Mouse (Mus musculus) megakaryocyte, adult 5-6 weeks (primary cell): Measurements from ENCODE around the gene Nfyb. TPM values are rescaled to one million over a fixed set of nuclear protein-coding genes. Genes with fewer than 3 reads are reported as not detected.

Experiments used
- ATAC-seq: 2 replicates; pipeline ENCODE4 v1.8.0; 2016; ENCODE audit warnings: mild to moderate bottlenecking, inconsistent platforms; ENCODE audit not compliant: poor library complexity, severe bottlenecking
- total RNA-seq, 2 experiments: library from RNA; stranded (forward) in 1 of 2; stranded (reverse) in 1 of 2; fragments of 153-499, 151-499 nt in 1 of 2; fragments of 221-1000, 200-1000 nt in 1 of 2; gene quantifications; 2 replicates each; pipeline versions ENCODE4 v1.2.3 to v1.2.4; 2015 to 2017

Nfyb gene
- total RNA-seq, 2 experiments from 2014 or later, result 48.3 to 71.7 TPM

DNA sequence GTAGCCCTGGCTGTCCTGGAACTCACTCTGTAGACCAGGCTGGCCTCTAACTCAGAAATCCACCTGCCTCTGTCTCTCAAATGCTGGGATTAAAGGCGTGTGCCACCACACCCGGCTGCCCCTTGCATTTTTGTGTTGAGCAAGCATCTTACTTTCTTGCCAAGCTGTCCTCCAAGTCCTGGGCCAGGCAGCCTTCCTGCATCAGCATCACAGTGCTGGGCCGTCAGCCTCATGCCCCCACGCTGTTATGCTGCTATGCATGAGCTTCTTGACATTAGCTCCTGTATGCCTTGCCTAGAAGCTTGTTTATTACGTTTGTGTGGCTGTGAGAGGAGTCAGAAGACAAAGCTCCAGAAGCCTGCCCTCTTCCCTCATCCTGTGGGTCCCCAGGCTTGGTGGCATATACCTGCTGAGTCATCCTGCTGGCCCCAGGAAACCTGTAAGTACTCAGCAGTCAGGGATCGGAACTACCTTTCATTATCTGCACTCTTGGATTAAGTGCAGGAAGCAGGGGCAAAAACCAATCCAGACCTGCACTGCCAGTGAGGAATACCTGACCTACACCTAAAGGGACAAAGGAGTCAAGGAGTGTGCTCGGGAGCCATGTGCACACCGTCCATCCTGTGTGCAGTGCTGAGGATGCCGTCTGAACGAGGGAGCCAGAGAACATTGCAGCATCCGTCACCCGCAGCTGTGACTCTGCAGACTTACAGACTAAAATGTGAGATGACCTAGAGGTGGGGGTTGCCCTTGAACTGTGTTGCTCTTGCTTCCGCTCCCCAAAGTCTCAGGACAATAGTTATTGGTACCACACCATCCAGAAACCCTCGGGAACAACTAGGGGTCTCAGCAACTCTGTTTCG lies 16.7 kb downstream of the Nfyb start:
- no peak for ATAC-seq

DNA sequence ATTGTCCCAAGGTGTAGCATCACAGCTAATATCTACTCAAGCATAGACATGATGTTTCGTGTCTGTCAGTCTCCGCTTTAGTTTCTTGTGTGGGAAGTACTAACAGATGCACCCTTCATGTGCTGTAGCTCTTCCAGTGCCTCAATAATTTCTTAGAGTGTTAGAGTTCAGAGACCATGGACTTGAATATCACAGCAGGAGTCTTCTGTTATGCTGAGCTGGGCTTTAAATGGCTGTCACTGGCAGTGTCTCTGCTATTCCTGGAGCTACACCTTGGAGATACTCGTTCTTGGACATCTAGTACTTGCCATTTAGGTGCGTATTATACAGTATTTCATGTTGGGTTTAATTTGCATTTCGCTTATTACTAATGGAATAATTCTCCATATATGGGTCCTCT lies 18.6 kb downstream of the Nfyb start:
- ATAC-seq, result no peak

DNA sequence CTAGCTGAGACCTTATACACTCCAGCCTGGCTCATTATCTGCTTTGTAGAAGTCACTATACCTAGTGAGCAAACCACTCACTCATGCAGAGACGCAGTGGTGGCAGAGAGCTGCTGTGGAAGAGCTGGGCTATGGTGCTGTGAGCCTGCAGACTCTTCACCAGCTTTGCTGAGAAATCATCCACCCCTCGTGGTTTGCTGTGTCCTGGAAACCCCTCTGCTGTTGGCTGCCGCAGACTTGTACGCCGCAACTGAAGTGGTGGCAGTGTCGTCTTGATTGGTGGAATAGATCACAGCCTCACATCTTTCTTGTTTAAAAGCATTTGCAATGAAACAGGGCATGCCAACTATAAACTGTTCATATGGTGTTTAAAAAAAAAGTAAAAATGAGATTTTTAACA lies 19.6 kb downstream of the Nfyb start:
- ATAC-seq, result no peak

DNA sequence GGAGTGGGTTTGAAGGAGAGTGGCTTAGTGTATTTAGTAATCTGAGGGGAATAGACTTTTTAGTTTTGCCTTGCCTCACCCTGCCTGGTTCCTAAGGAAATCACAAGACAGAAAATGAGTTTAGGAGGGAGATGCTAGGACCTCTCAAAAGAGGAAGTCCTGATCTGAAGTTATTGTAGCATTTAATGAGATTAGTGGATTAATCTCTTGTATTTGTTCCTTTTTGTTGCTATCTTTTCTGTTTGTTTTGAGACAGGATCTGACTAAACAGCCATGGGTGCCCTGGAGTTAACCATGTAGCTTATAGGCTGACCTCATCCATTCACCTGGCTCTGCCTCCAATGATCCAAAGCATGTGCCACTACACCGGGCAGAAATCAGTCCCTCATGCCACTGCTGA lies 21.4 kb downstream of the Nfyb start:
- ATAC-seq, result no peak

DNA sequence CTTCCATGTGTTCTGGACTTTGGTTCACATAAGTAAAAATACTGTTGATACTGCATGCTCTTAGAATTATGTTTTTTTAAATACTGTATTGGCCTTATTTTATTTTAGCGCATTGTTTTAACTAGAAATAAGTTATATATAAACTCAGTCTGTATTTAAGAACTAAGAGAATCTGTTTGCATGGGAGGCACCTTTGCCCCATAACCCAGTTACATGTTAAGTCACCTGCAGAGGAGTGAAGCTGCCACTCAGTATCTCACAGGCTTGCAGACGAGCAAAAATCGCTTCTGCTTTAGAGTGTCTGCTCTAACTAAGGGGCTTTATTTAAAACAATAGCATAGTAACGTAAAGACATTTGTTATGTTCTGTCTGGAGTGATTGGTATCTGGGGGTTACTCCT lies 22.1 kb downstream of the Nfyb start:
- no peak for ATAC-seq

DNA sequence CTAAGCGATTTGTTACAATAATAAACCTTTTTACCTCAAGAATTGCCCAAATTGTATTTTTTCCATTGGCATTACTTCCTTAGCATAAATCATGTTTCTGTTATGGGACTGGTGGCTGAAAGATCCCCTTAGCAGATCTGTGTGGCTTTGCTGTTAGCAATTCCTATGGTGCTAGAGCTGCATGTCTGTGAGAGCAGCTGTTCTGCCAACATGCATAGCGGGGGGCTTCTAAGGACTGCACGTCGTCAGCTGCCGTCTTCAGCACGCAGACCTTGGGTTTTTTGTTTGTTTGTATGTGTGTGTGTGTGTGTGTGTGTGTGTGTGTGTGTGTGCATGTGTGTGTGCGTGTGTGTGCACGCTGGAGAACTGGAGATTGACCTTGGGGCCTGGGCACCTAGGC lies 22.6 kb downstream of the Nfyb start:
- ATAC-seq, result no peak

DNA sequence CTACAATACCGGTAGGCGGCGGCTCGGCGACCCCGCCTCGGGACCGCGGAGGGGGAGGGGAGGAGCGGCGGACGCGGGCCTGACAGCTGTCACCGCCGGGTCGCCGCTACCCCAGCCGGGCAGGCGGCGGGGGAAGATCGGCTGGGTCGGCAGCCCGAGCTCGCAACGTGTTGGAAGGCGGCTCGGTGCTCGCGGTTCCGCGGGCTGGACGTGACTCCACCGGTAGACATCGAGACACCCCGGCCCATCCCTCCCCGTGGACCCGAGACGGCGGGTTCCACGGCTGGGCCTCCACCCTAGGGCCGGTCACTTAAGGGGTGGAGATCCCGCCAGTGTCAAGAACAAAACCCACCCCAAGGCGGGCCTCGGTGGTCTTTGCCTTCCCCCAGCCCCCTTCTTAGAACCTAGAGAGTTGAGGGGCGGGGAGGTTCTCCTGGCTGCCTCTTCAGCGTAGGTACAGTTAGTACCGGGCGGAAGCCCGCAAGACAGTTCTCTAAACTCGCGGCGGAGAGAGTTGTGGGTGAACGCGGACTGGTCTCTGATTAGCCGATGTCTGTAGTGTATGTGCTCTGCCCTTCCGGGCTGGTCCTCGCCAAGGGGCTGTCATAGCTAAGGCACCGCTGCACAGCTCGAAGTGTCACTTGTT lies 64.5 kb downstream of the Nfyb start:
- ATAC-seq, result peak; percentile 38

DNA sequence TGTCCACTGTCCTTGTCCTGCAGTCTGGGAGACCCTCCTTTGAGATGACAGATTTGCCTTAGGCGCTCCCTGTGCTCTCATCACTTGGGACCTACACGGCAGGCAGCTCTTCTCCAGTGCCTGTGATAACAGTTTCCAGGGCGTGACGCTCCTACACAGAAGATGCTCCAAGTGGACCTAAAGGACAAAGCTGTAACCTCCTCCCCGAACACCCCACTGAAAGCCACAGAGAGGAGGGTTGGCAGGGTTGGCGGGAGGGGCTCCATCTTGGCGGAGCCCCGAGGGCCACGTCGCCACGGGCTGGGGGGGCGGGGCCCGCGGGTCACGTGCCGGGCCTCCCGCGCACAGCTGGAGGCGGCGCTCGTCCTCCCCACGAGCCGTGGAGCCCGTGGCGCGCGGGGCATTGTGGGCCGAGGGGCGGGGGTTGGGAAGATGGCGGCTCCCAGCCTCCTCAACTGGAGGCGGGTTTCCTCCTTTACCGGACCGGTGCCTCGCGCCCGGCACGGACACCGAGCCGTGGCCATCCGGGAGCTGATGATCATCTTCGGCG lies 65.2 kb downstream of the Nfyb start:
- ATAC-seq, result peak; percentile 74

Other genes with a start within 250 kb of the Nfyb start
- gene 1190007I07Rik, start 140.9 kb downstream of the Nfyb start, total RNA-seq (2015), result 13.0 and 14.1 TPM in 2 replicates
- 17.5 and 19.6 TPM in 2 replicates for gene 1190007I07Rik, start 140.9 kb downstream of the Nfyb start, total RNA-seq (2017)
- gene Tdg, start 134.3 kb downstream of the Nfyb start, total RNA-seq (2015), result 28.5 and 28.8 TPM in 2 replicates
- 55.9 and 83.8 TPM in 2 replicates for gene Tdg, start 134.3 kb downstream of the Nfyb start, total RNA-seq (2017)
- gene Glt8d2, start 73.5 kb downstream of the Nfyb start, total RNA-seq (2015), result 0.18 TPM in 1 of 2 replicates, not detected in the other
- 1.0 TPM in 1 of 2 replicates, not detected in the other for gene Glt8d2, start 73.5 kb downstream of the Nfyb start, total RNA-seq (2017)
- gene Hcfc2, start 68.0 kb downstream of the Nfyb start, total RNA-seq (2015), result 15.6 and 20.9 TPM in 2 replicates
- gene Hcfc2, start 68.0 kb downstream of the Nfyb start, total RNA-seq (2017), result 22.1 and 32.8 TPM in 2 replicates
- gene Txnrd1, start 69.8 kb upstream of the Nfyb start, total RNA-seq (2015), result 26.2 and 29.6 TPM in 2 replicates
- gene Txnrd1, start 69.8 kb upstream of the Nfyb start, total RNA-seq (2017), result 59.5 and 73.9 TPM in 2 replicates
- gene Eid3, start 102.5 kb upstream of the Nfyb start, total RNA-seq (2015), result 0.25 and 2.7 TPM in 2 replicates
- gene Eid3, start 102.5 kb upstream of the Nfyb start, total RNA-seq (2017), result 1.8 and 3.6 TPM in 2 replicates
- 2.6 and 3.2 TPM in 2 replicates for gene Chst11, start 221.4 kb upstream of the Nfyb start, total RNA-seq (2015)
- gene Chst11, start 221.4 kb upstream of the Nfyb start, total RNA-seq (2017), result 3.9 and 5.9 TPM in 2 replicates